Mouse (Mus musculus): ENCODE results near the gene Ildr1. TPM values are rescaled to one million over a fixed set of nuclear protein-coding genes. Genes with fewer than 3 reads are reported as not detected.

Gene Ildr1
- total and polyA plus RNA-seq, 3 experiments, result 0.27 TPM; not detected in 2

- Histone ChIP-seq H3K36me3 (replicated peaks) (no peaks in the 10 kb centered on the region), H3K27me3 (ENCODE audit: insufficient read depth, low read length) (peaks cover 6% of the 10 kb centered on the region; the same call in 1 of the 2 replicates), H3K4me1 (ENCODE audit: insufficient read depth, low read depth, low read length) (no peaks in the 10 kb centered on the region), H3K4me3 (ENCODE audit: low read depth, low read length) (no peak overlapping the region), H3K9me3 (replicated peaks) (no peaks in the 10 kb centered on the region)
- DNase-seq (ENCODE audit: low spot score) (no peak), ATAC-seq (ENCODE audit: extremely low read depth, insufficient number of reproducible peaks, low FRiP score, poor library complexity, severe bottlenecking) (no peak)
- TF ChIP-seq POLR2AphosphoS5 (IDR thresholded peaks at IDR 0.05; ENCODE audit: insufficient replicate concordance, low read depth, low read length) (no peak), GATA2 (IDR thresholded peaks at IDR 0.05; ENCODE audit: borderline replicate concordance, low read depth, low read length) (no peak), CTCF (IDR thresholded peaks at IDR 0.05; ENCODE audit: low read depth, low read length) (no peak), GATA1 (IDR thresholded peaks at IDR 0.05; ENCODE audit: borderline replicate concordance, low read length) (no peak), TAL1 (conservative IDR thresholded peaks at IDR 0.05; ENCODE audit: low read depth, low read length) (no peak)
Measured at GRCm38 (mm10) chr16:36708751-36709150, 15.0 kb downstream of the Ildr1 start.

- TF ChIP-seq TAL1 (conservative IDR thresholded peaks at IDR 0.05; ENCODE audit: low read depth, low read length) (no peak), CTCF (IDR thresholded peaks at IDR 0.05; ENCODE audit: low read depth, low read length) (no peak), GATA1 (IDR thresholded peaks at IDR 0.05; ENCODE audit: borderline replicate concordance, low read length) (no peak), GATA2 (IDR thresholded peaks at IDR 0.05; ENCODE audit: borderline replicate concordance, low read depth, low read length) (no peak), POLR2AphosphoS5 (IDR thresholded peaks at IDR 0.05; ENCODE audit: insufficient replicate concordance, low read depth, low read length) (no peak)
- DNase-seq (ENCODE audit: low spot score), result no peak
- no peaks in the 10 kb centered on the region for H3K9me3 ChIP-seq (replicated peaks)
- H3K36me3 ChIP-seq (replicated peaks), result no peaks in the 10 kb centered on the region
- ATAC-seq (ENCODE audit: extremely low read depth, insufficient number of reproducible peaks, low FRiP score, poor library complexity, severe bottlenecking), result no peak
- no peak overlapping the region for H3K4me3 ChIP-seq (ENCODE audit: low read depth, low read length)
- peaks cover 6% of the 10 kb centered on the region; the same call in 1 of the 2 replicates for H3K27me3 ChIP-seq (ENCODE audit: insufficient read depth, low read length)
- no peaks in the 10 kb centered on the region for H3K4me1 ChIP-seq (ENCODE audit: insufficient read depth, low read depth, low read length)
Measured at GRCm38 (mm10) chr16:36709405-36709804, 15.6 kb downstream of the Ildr1 start.

GRCm38 (mm10) chr16:36710794-36711193 lies 17.0 kb downstream of the Ildr1 start:
- no peak for ATAC-seq (ENCODE audit: extremely low read depth, insufficient number of reproducible peaks, low FRiP score, poor library complexity, severe bottlenecking)

GRCm38 (mm10) chr16:36711760-36712159 lies 18.0 kb downstream of the Ildr1 start:
- no peak for DNase-seq (ENCODE audit: low spot score)
- no peaks in the 10 kb centered on the region for H3K36me3 ChIP-seq (replicated peaks)
- no peaks in the 10 kb centered on the region for H3K9me3 ChIP-seq (replicated peaks)
- no peak overlapping the region for H3K4me3 ChIP-seq (ENCODE audit: low read depth, low read length)
- no peaks in the 10 kb centered on the region for H3K4me1 ChIP-seq (ENCODE audit: insufficient read depth, low read depth, low read length)
- ATAC-seq (ENCODE audit: extremely low read depth, insufficient number of reproducible peaks, low FRiP score, poor library complexity, severe bottlenecking), result no peak
- H3K27me3 ChIP-seq (ENCODE audit: insufficient read depth, low read length), result peaks cover 9% of the 10 kb centered on the region; the same call in 1 of the 2 replicates
- TF ChIP-seq TAL1 (conservative IDR thresholded peaks at IDR 0.05; ENCODE audit: low read depth, low read length) (no peak), GATA1 (IDR thresholded peaks at IDR 0.05; ENCODE audit: borderline replicate concordance, low read length) (no peak), POLR2AphosphoS5 (IDR thresholded peaks at IDR 0.05; ENCODE audit: insufficient replicate concordance, low read depth, low read length) (no peak), CTCF (IDR thresholded peaks at IDR 0.05; ENCODE audit: low read depth, low read length) (no peak), GATA2 (IDR thresholded peaks at IDR 0.05; ENCODE audit: borderline replicate concordance, low read depth, low read length) (no peak)

More at GRCm38 (mm10) chr16:36710794-36711193, 17.0 kb downstream of the Ildr1 start:
- TF ChIP-seq TAL1 (conservative IDR thresholded peaks at IDR 0.05; ENCODE audit: low read depth, low read length), result no peak
- TF ChIP-seq CTCF (IDR thresholded peaks at IDR 0.05; ENCODE audit: low read depth, low read length), result no peak
- TF ChIP-seq POLR2AphosphoS5 (IDR thresholded peaks at IDR 0.05; ENCODE audit: insufficient replicate concordance, low read depth, low read length), result no peak
- TF ChIP-seq GATA2 (IDR thresholded peaks at IDR 0.05; ENCODE audit: borderline replicate concordance, low read depth, low read length), result no peak
- TF ChIP-seq GATA1 (IDR thresholded peaks at IDR 0.05; ENCODE audit: borderline replicate concordance, low read length), result no peak
- no peaks in the 10 kb centered on the region for H3K9me3 ChIP-seq (replicated peaks)
- no peak for DNase-seq (ENCODE audit: low spot score)
- no peaks in the 10 kb centered on the region for H3K36me3 ChIP-seq (replicated peaks)
- H3K4me1 ChIP-seq (ENCODE audit: insufficient read depth, low read depth, low read length), result no peaks in the 10 kb centered on the region
- peaks cover 6% of the 10 kb centered on the region; the same call in 1 of the 2 replicates for H3K27me3 ChIP-seq (ENCODE audit: insufficient read depth, low read length)
- no peak overlapping the region for H3K4me3 ChIP-seq (ENCODE audit: low read depth, low read length)

GRCm38 (mm10) chr16:36717481-36717880 lies 23.7 kb downstream of the Ildr1 start:
- Histone ChIP-seq H3K27me3 (ENCODE audit: insufficient read depth, low read length) (peaks cover 19% of the 10 kb centered on the region; the same call in 1 of the 2 replicates), H3K4me3 (ENCODE audit: low read depth, low read length) (no peak overlapping the region), H3K9me3 (replicated peaks) (no peaks in the 10 kb centered on the region), H3K4me1 (ENCODE audit: insufficient read depth, low read depth, low read length) (no peaks in the 10 kb centered on the region), H3K36me3 (replicated peaks) (no peaks in the 10 kb centered on the region)
- no peak for TF ChIP-seq TAL1 (conservative IDR thresholded peaks at IDR 0.05; ENCODE audit: low read depth, low read length)
- TF ChIP-seq POLR2AphosphoS5 (IDR thresholded peaks at IDR 0.05; ENCODE audit: insufficient replicate concordance, low read depth, low read length), result no peak
- no peak for TF ChIP-seq GATA2 (IDR thresholded peaks at IDR 0.05; ENCODE audit: borderline replicate concordance, low read depth, low read length)
- TF ChIP-seq CTCF (IDR thresholded peaks at IDR 0.05; ENCODE audit: low read depth, low read length), result no peak
- TF ChIP-seq GATA1 (IDR thresholded peaks at IDR 0.05; ENCODE audit: borderline replicate concordance, low read length), result no peak
- DNase-seq (ENCODE audit: low spot score), result no peak
- no peak for ATAC-seq (ENCODE audit: extremely low read depth, insufficient number of reproducible peaks, low FRiP score, poor library complexity, severe bottlenecking)

- H3K4me3 ChIP-seq (ENCODE audit: low read depth, low read length), result no peak overlapping the region
- no peaks in the 10 kb centered on the region for H3K36me3 ChIP-seq (replicated peaks)
- TF ChIP-seq TAL1 (conservative IDR thresholded peaks at IDR 0.05; ENCODE audit: low read depth, low read length), result no peak
- no peak for TF ChIP-seq CTCF (IDR thresholded peaks at IDR 0.05; ENCODE audit: low read depth, low read length)
- TF ChIP-seq GATA1 (IDR thresholded peaks at IDR 0.05; ENCODE audit: borderline replicate concordance, low read length), result no peak
- no peak for TF ChIP-seq GATA2 (IDR thresholded peaks at IDR 0.05; ENCODE audit: borderline replicate concordance, low read depth, low read length)
- TF ChIP-seq POLR2AphosphoS5 (IDR thresholded peaks at IDR 0.05; ENCODE audit: insufficient replicate concordance, low read depth, low read length), result no peak
- H3K9me3 ChIP-seq (replicated peaks), result no peaks in the 10 kb centered on the region
- peaks cover 24% of the 10 kb centered on the region; the same call in 1 of the 2 replicates for H3K27me3 ChIP-seq (ENCODE audit: insufficient read depth, low read length)
- ATAC-seq (ENCODE audit: extremely low read depth, insufficient number of reproducible peaks, low FRiP score, poor library complexity, severe bottlenecking) (no peak), DNase-seq (ENCODE audit: low spot score) (no peak)
- H3K4me1 ChIP-seq (ENCODE audit: insufficient read depth, low read depth, low read length), result no peaks in the 10 kb centered on the region
Measured at GRCm38 (mm10) chr16:36718637-36719036, 24.9 kb downstream of the Ildr1 start.
